ENCODE assay signal across 15 mouse cellular contexts in genomic region chr4:117031105-117031504, GRCm38 (mm10). TPM values are rescaled to one million over a fixed set of nuclear protein-coding genes. Genes with fewer than 3 reads are reported as not detected.
A peak's percentile ranks its signal among the peaks of the same experiment; 100 is the strongest.
DNase-seq lines count a peak whose midpoint lies in the region; ATAC-seq and TF ChIP-seq lines count a peak whose summit lies in the region.
"Had no signal": no experiment of that assay in that cellular context is flagged by ENCODE, and none has a peak within 500 bp of the region (broad histone marks: within the 10 kb centered on the region; RNA-seq: fewer than 3 reads in every experiment).

No protein-coding gene starts in this region.

- no peak for TF ChIP-seq EP300 in heart, adult 2 months (IDR thresholded peaks at IDR 0.05; ENCODE audit: insufficient read depth, low read depth, low read length)
- TF ChIP-seq EP300 in lung, postnatal 0 days (IDR thresholded peaks at IDR 0.05) = no peak

- WGBS in heart, adult 2 months = 97% methylated on average over 1 of the region's 1 CpGs
- WGBS in lung, postnatal 0 days = 100% methylated on average over 1 of the region's 1 CpGs
- 90% methylated on average over 1 of the region's 1 CpGs for whole genome bisulfite sequencing in kidney, embryonic 16.5 days

- no peak for TF ChIP-seq POLR2A in heart, adult 2 months (IDR thresholded peaks at IDR 0.05; ENCODE audit: insufficient read depth, low read depth, low read length)

- H3K27ac ChIP-seq in heart, adult 2 months = no peak overlapping the region
- H3K27ac ChIP-seq in lung, postnatal 0 days (ENCODE audit: low read length) = no peak overlapping the region
- H3K27ac ChIP-seq in kidney, embryonic 16.5 days (ENCODE audit: low read length) = no peak overlapping the region
- H3K27ac ChIP-seq: hindbrain, embryonic 15.5 days; limb, embryonic 13.5 days; midbrain, embryonic 12.5 days; neural tube, embryonic 12.5 days had no signal

- intact Hi-C loops in heart, adult 2 months (cut with DNase I) = no loop called here
- intact Hi-C loops in heart, postnatal 10 days (cut with DNase I) = no loop called here

- no peak overlapping the region for H3K4me2 ChIP-seq in lung, postnatal 0 days (replicated peaks; ENCODE audit: low read depth, low read length)
- H3K4me2 ChIP-seq in kidney, embryonic 16.5 days (replicated peaks; ENCODE audit: low read depth, low read length) = no peak overlapping the region
- H3K4me2 ChIP-seq: hindbrain, embryonic 15.5 days; limb, embryonic 13.5 days; midbrain, embryonic 12.5 days; neural tube, embryonic 12.5 days had no signal

- no peak overlapping the region for H3K9ac ChIP-seq in heart, adult 2 months (ENCODE audit: low read depth, low read length)
- H3K9ac ChIP-seq in lung, postnatal 0 days (replicated peaks; ENCODE audit: low read depth) = no peak overlapping the region
- H3K9ac ChIP-seq in kidney, embryonic 16.5 days (replicated peaks; ENCODE audit: low read length) = no peak overlapping the region
- H3K9ac ChIP-seq: hindbrain, embryonic 15.5 days; limb, embryonic 13.5 days; midbrain, embryonic 12.5 days; neural tube, embryonic 12.5 days had no signal

- no peak for ATAC-seq in lung, postnatal 0 days
- peak; percentile 37 for ATAC-seq in megakaryocyte-erythroid progenitor cell, adult 5-6 weeks (replicated peaks; ENCODE audit: low FRiP score, low TSS enrichment, poor library complexity, severe bottlenecking)
- ATAC-seq in kidney, embryonic 16.5 days (ENCODE audit: low FRiP score, low TSS enrichment) = no peak

- no peaks in the 10 kb centered on the region for H3K36me3 ChIP-seq in heart, adult 2 months (ENCODE audit: control insufficient read depth, insufficient read depth, low read length)
- no peaks in the 10 kb centered on the region for H3K36me3 ChIP-seq in lung, postnatal 0 days (ENCODE audit: insufficient read depth, low read length)
- peaks cover 12% of the 10 kb centered on the region; the same call in 1 of the 2 replicates for H3K36me3 ChIP-seq in kidney, embryonic 16.5 days (ENCODE audit: insufficient read depth, low read length)

- H3K9me3 ChIP-seq in lung, postnatal 0 days (ENCODE audit: low read length) = no peaks in the 10 kb centered on the region
- no peaks in the 10 kb centered on the region for H3K9me3 ChIP-seq in kidney, embryonic 16.5 days (ENCODE audit: low read length)
- H3K9me3 ChIP-seq: hindbrain, embryonic 15.5 days; limb, embryonic 13.5 days; midbrain, embryonic 12.5 days; neural tube, embryonic 12.5 days had no signal

- H3K27me3 ChIP-seq in heart, adult 2 months (ENCODE audit: control insufficient read depth, insufficient read depth, low read length) = no peaks in the 10 kb centered on the region
- H3K27me3 ChIP-seq in lung, postnatal 0 days (replicated peaks; ENCODE audit: insufficient read depth, low read length) = no peaks in the 10 kb centered on the region
- no peaks in the 10 kb centered on the region for H3K27me3 ChIP-seq in kidney, embryonic 16.5 days (ENCODE audit: insufficient read depth, low read length)
- H3K27me3 ChIP-seq: hindbrain, embryonic 15.5 days; limb, embryonic 13.5 days; midbrain, embryonic 12.5 days; neural tube, embryonic 12.5 days had no signal

- peak; percentile 46 for TF ChIP-seq CTCF in heart, adult 2 months (IDR thresholded peaks at IDR 0.05)
- TF ChIP-seq CTCF in lung, postnatal 0 days (IDR thresholded peaks at IDR 0.05) = peak; percentile 46

- H3K79me2 ChIP-seq in heart, adult 2 months (replicated peaks; ENCODE audit: control insufficient read depth, insufficient read depth, low read length) = no peaks in the 10 kb centered on the region; the same call in 1 of the 2 replicates

- DNase-seq in heart, adult 2 months = no peak
- no peak for DNase-seq in heart, postnatal 10 days
- peak; percentile 13 for DNase-seq in lung, postnatal 0 days (ENCODE audit: low spot score)
- no peak for DNase-seq in lung, postnatal 25 days (ENCODE audit: low spot score)
- peak; percentile 32 for DNase-seq in ES-CJ7 (ENCODE audit: low read depth, low spot score)
- no peak for DNase-seq in kidney, adult 18-20 months
- DNase-seq: cerebellum, adult 18-20 months; kidney, postnatal 14 days; thymus, postnatal 4 days had no signal

- H3K4me3 ChIP-seq in heart, adult 2 months = no peak overlapping the region
- no peak overlapping the region for H3K4me3 ChIP-seq in lung, postnatal 0 days (ENCODE audit: low read depth, low read length)
- no peak overlapping the region for H3K4me3 ChIP-seq in kidney, embryonic 16.5 days (ENCODE audit: low read length)
- H3K4me3 ChIP-seq: hindbrain, embryonic 15.5 days; limb, embryonic 13.5 days; midbrain, embryonic 12.5 days; neural tube, embryonic 12.5 days had no signal

- no peaks in the 10 kb centered on the region for H3K4me1 ChIP-seq in heart, adult 2 months (ENCODE audit: control insufficient read depth, insufficient read depth, low read length)
- no peaks in the 10 kb centered on the region for H3K4me1 ChIP-seq in lung, postnatal 0 days (ENCODE audit: insufficient read depth, low read depth, low read length)
- H3K4me1 ChIP-seq in kidney, embryonic 16.5 days (ENCODE audit: insufficient read depth, low read length) = no peaks in the 10 kb centered on the region
- H3K4me1 ChIP-seq: hindbrain, embryonic 15.5 days; limb, embryonic 13.5 days; midbrain, embryonic 12.5 days; neural tube, embryonic 12.5 days had no signal

RNA-seq across cellular contexts. Expression of gene Eif2b3, which starts 11.9 kb away (rescaled TPM):
- total RNA-seq in heart, adult 2 months (2021) = 10 to 100 TPM; 12.0 to 14.6 TPM
- polyA plus RNA-seq in heart, adult 2 months (2012; rRNA removed) = 7.9 and 11.6 TPM in 2 replicates
- total RNA-seq in heart, postnatal 10 days (2021) = 10 to 100 TPM; 19.2 to 20.3 TPM
- 21.9 and 24.7 TPM in 2 replicates for polyA plus RNA-seq in lung, postnatal 0 days (2015; fragmentation: Nextera tagmentation; extraction: Ambion mirVana)
- 53.5 and 56.7 TPM in 2 replicates for total RNA-seq in megakaryocyte-erythroid progenitor cell, adult 5-6 weeks (2014; fragmentation: Nextera tagmentation)
- 61.4 and 65.7 TPM in 2 replicates for total RNA-seq in megakaryocyte-erythroid progenitor cell, adult 5-6 weeks (2017)
- 45.2 and 45.8 TPM in 2 replicates for polyA plus RNA-seq in kidney, embryonic 16.5 days (2015; fragmentation: Nextera tagmentation; extraction: Ambion mirVana)

RNA-seq across cellular contexts. Expression of gene Hectd3, which starts 36.0 kb away (rescaled TPM):
- total RNA-seq in heart, adult 2 months (2021) = 10 to 100 TPM; 14.0 to 20.6 TPM
- 28.4 and 31.0 TPM in 2 replicates for polyA plus RNA-seq in heart, adult 2 months (2012; rRNA removed)
- total RNA-seq in heart, postnatal 10 days (2021) = 10 to 100 TPM; 13.9 to 14.9 TPM
- 9.6 and 10.2 TPM in 2 replicates for polyA plus RNA-seq in lung, postnatal 0 days (2015; fragmentation: Nextera tagmentation; extraction: Ambion mirVana)
- 10.8 and 14.8 TPM in 2 replicates for total RNA-seq in megakaryocyte-erythroid progenitor cell, adult 5-6 weeks (2014; fragmentation: Nextera tagmentation)
- total RNA-seq in megakaryocyte-erythroid progenitor cell, adult 5-6 weeks (2017) = 12.7 and 15.0 TPM in 2 replicates
- polyA plus RNA-seq in kidney, embryonic 16.5 days (2015; fragmentation: Nextera tagmentation; extraction: Ambion mirVana) = 11.5 and 12.4 TPM in 2 replicates

RNA-seq across cellular contexts. Expression of gene Urod, which starts 36.9 kb away (rescaled TPM):
- total RNA-seq in heart, adult 2 months (2021) = 10 to 100 TPM; 86.7 to 91.9 TPM
- polyA plus RNA-seq in heart, adult 2 months (2012; rRNA removed) = 77.1 and 117 TPM in 2 replicates
- total RNA-seq in heart, postnatal 10 days (2021) = 10 to 100 TPM; 92.0 to 98.7 TPM
- polyA plus RNA-seq in lung, postnatal 0 days (2015; fragmentation: Nextera tagmentation; extraction: Ambion mirVana) = 76.6 and 82.0 TPM in 2 replicates
- total RNA-seq in megakaryocyte-erythroid progenitor cell, adult 5-6 weeks (2014; fragmentation: Nextera tagmentation) = 222 and 304 TPM in 2 replicates
- total RNA-seq in megakaryocyte-erythroid progenitor cell, adult 5-6 weeks (2017) = 130 and 163 TPM in 2 replicates
- 107 and 109 TPM in 2 replicates for polyA plus RNA-seq in kidney, embryonic 16.5 days (2015; fragmentation: Nextera tagmentation; extraction: Ambion mirVana)

Comparison
In these comparisons a context has a peak if more than half of its experiments do, and no peak if none do; other contexts are left out.
1. DNase-seq: peak in lung, postnatal 0 days (single experiment) and ES-CJ7 (single experiment); none in heart, adult 2 months (0 of 2), heart, postnatal 10 days (0 of 2), lung, postnatal 25 days (single experiment) and kidney, adult 18-20 months (single experiment).